13 mouse cellular contexts compared by ENCODE assay signal in the genomic region with DNA sequence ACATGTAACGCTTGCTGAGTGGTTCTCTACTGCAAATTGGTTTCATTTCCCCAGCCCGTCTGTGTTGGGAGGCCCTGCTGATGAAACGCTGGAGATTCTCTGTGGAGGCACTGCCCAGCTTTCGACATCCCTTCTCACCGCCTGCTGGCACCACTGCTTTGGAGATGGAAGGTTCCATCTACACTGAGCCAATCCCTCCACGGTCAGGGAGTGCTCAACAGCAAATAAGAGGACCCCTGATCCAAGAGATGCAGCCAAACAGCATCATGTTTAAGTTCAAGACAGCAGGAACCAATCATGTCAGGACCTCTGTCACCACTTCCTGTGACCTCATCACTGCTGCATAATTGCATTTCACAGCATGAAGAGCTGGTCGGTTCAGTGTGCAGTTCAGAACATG.
DNase-seq lines count a peak whose midpoint lies in the region; ATAC-seq and TF ChIP-seq lines count a peak whose summit lies in the region.
"Had no signal": no experiment of that assay in that cellular context is flagged by ENCODE, and none has a peak within 500 bp of the region (broad histone marks: within the 10 kb centered on the region; RNA-seq: fewer than 3 reads in every experiment).

No protein-coding gene starts in this region.

- no peak for ATAC-seq in liver, postnatal 0 days
- peak; percentile 91 for ATAC-seq in monocyte, adult 5-6 weeks (replicated peaks; ENCODE audit: insufficient number of reproducible peaks, low FRiP score, low TSS enrichment, poor library complexity, severe bottlenecking)

- intact Hi-C loops in heart, postnatal 10 days (cut with DNase I) = no loop called here

- H3K27ac ChIP-seq in liver, postnatal 0 days (ENCODE audit: low read depth) = no peak overlapping the region
- H3K27ac ChIP-seq: liver, embryonic 13.5 days had no signal

- 47% methylated on average over 7 of the region's 7 CpGs for WGBS in liver, postnatal 0 days (ENCODE audit: insufficient replicate concordance)

- H3K4me1 ChIP-seq in liver, postnatal 0 days (ENCODE audit: insufficient read depth) = no peaks in the 10 kb centered on the region
- H3K4me1 ChIP-seq: liver, embryonic 13.5 days had no signal

- peak; percentile 88 for DNase-seq in heart, adult 11 months
- no peak for DNase-seq in heart, postnatal 10 days
- no peak for DNase-seq in liver, postnatal 0 days
- no peak for DNase-seq in liver
- DNase-seq in embryo, embryonic 11 days = peak; percentile 29
- no peak for DNase-seq in layer of hippocampus, adult 18-20 months (ENCODE audit: low spot score in 2 of 2)
- DNase-seq in thymus, postnatal 14 days = no peak
- DNase-seq: adrenal gland, postnatal 25 days; cerebellum, adult 8-10 months; kidney, adult 9 months; liver, embryonic 13.5 days had no signal

- no peaks in the 10 kb centered on the region for H3K27me3 ChIP-seq in liver, postnatal 0 days (ENCODE audit: insufficient read depth, low read length)
- H3K27me3 ChIP-seq: liver, embryonic 13.5 days had no signal

- H3K36me3 ChIP-seq in liver, postnatal 0 days (replicated peaks; ENCODE audit: insufficient read depth, low read length) = no peaks in the 10 kb centered on the region
- H3K36me3 ChIP-seq: liver, embryonic 13.5 days had no signal

- H3K4me3 ChIP-seq in liver, postnatal 0 days (ENCODE audit: low read depth, low read length) = no peak overlapping the region
- H3K4me3 ChIP-seq: erythroblast, embryonic 14.5 days; liver, embryonic 13.5 days had no signal

- peak overlapping the region; percentile 18; the same call in 1 of the 2 replicates for H3K4me2 ChIP-seq in liver, postnatal 0 days (ENCODE audit: low read depth, low read length)
- H3K4me2 ChIP-seq: liver, embryonic 13.5 days had no signal

- H3K9me3 ChIP-seq in liver, postnatal 0 days (ENCODE audit: low read length) = no peaks in the 10 kb centered on the region
- H3K9me3 ChIP-seq: liver, embryonic 13.5 days had no signal

- TF ChIP-seq CTCF in liver, postnatal 0 days (IDR thresholded peaks at IDR 0.05; ENCODE audit: low read depth) = no peak

- H3K9ac ChIP-seq in liver, postnatal 0 days (replicated peaks) = no peak overlapping the region
- H3K9ac ChIP-seq: liver, embryonic 13.5 days had no signal

- TF ChIP-seq EP300 in liver, postnatal 0 days (IDR thresholded peaks at IDR 0.05; ENCODE audit: low read depth) = no peak

Comparison
In these comparisons a context has a peak if more than half of its experiments do, and no peak if none do; other contexts are left out.
1. DNase-seq: peak in heart, adult 11 months (single experiment) and embryo, embryonic 11 days (single experiment); none in heart, postnatal 10 days (0 of 2), liver, postnatal 0 days (single experiment), liver (single experiment), layer of hippocampus, adult 18-20 months (0 of 2) and thymus, postnatal 14 days (single experiment).